Mouse (Mus musculus): ENCODE results near the gene Dnajb12. TPM values are rescaled to one million over a fixed set of nuclear protein-coding genes. Genes with fewer than 3 reads are reported as not detected.

Gene Dnajb12
- polyA plus RNA-seq (2015; fragmentation: Nextera tagmentation; extraction: Ambion mirVana) = 17.4 and 19.0 TPM in 2 replicates

- H3K9me3 ChIP-seq (ENCODE audit: control insufficient read depth, low read length) = no peaks in the 10 kb centered on the region
- peak within 1 kb of the TSS; percentile 80 for H3K4me2 ChIP-seq (replicated peaks; ENCODE audit: low read depth)
- H3K27ac ChIP-seq (replicated peaks) = peak within 1 kb of the TSS; percentile 100
- TF ChIP-seq CTCF (IDR thresholded peaks at IDR 0.05; ENCODE audit: low read depth) (no peak), EP300 (optimal IDR thresholded peaks at IDR 0.05) (no peak)
- WGBS = under 1% methylated on average over 63 of the region's 80 CpGs
- no peaks in the 10 kb centered on the region for H3K36me3 ChIP-seq (ENCODE audit: control insufficient read depth, insufficient read depth, low read length)
- H3K4me1 ChIP-seq (replicated peaks; ENCODE audit: control insufficient read depth, insufficient read depth) = peaks cover 3% of the 10 kb centered on the region; the same call in 1 of the 2 replicates
- DNase-seq (ENCODE audit: low spot score) = peak; percentile 94
- peak within 1 kb of the TSS; percentile 97 for H3K9ac ChIP-seq (ENCODE audit: low read length)
- H3K27me3 ChIP-seq (ENCODE audit: control insufficient read depth, insufficient read depth, low read length) = no peaks in the 10 kb centered on the region
- ATAC-seq (ENCODE audit: low FRiP score, low TSS enrichment) = peak; percentile 92
- H3K4me3 ChIP-seq (ENCODE audit: low read depth, low read length) = peak within 1 kb of the TSS; percentile 96
These were observed at the start of gene Dnajb12 for GRCm38 (mm10) chr10:59879255-59880028. TSS of gene Dnajb12 (plus strand) at chr10:59879556.

- H3K4me3 ChIP-seq (ENCODE audit: low read depth, low read length) = no peak overlapping the region
- TF ChIP-seq EP300 (optimal IDR thresholded peaks at IDR 0.05) = no peak
- peak; percentile 37 for TF ChIP-seq CTCF (IDR thresholded peaks at IDR 0.05; ENCODE audit: low read depth)
- H3K4me1 ChIP-seq (replicated peaks; ENCODE audit: control insufficient read depth, insufficient read depth) = no peaks in the 10 kb centered on the region
- ATAC-seq (ENCODE audit: low FRiP score, low TSS enrichment) (no peak), DNase-seq (ENCODE audit: low spot score) (no peak)
- WGBS = 98% methylated on average over 6 of the region's 6 CpGs
- H3K9ac ChIP-seq (ENCODE audit: low read length) = no peak overlapping the region
- H3K4me2 ChIP-seq (replicated peaks; ENCODE audit: low read depth) = no peak overlapping the region
- H3K27me3 ChIP-seq (ENCODE audit: control insufficient read depth, insufficient read depth, low read length) = no peaks in the 10 kb centered on the region
- H3K9me3 ChIP-seq (ENCODE audit: control insufficient read depth, low read length) = no peaks in the 10 kb centered on the region
- H3K27ac ChIP-seq (replicated peaks) = no peak overlapping the region
- peaks cover 3% of the 10 kb centered on the region; the same call in 1 of the 2 replicates for H3K36me3 ChIP-seq (ENCODE audit: control insufficient read depth, insufficient read depth, low read length)
These were observed 49.5 kb upstream of the Dnajb12 start for GRCm38 (mm10) chr10:59829886-59830285.

- H3K4me2 ChIP-seq (replicated peaks; ENCODE audit: low read depth) = no peak overlapping the region
- H3K36me3 ChIP-seq (ENCODE audit: control insufficient read depth, insufficient read depth, low read length) = peaks cover 3% of the 10 kb centered on the region; the same call in 1 of the 2 replicates
- no peak for TF ChIP-seq EP300 (optimal IDR thresholded peaks at IDR 0.05)
- TF ChIP-seq CTCF (IDR thresholded peaks at IDR 0.05; ENCODE audit: low read depth) = no peak
- DNase-seq (ENCODE audit: low spot score) (no peak), ATAC-seq (ENCODE audit: low FRiP score, low TSS enrichment) (no peak)
- H3K27me3 ChIP-seq (ENCODE audit: control insufficient read depth, insufficient read depth, low read length) = no peaks in the 10 kb centered on the region
- H3K9ac ChIP-seq (ENCODE audit: low read length) = no peak overlapping the region
- H3K4me3 ChIP-seq (ENCODE audit: low read depth, low read length) = no peak overlapping the region
- 69% methylated on average over 7 of the region's 7 CpGs for WGBS
- no peaks in the 10 kb centered on the region for H3K9me3 ChIP-seq (ENCODE audit: control insufficient read depth, low read length)
- H3K4me1 ChIP-seq (replicated peaks; ENCODE audit: control insufficient read depth, insufficient read depth) = no peaks in the 10 kb centered on the region
- H3K27ac ChIP-seq (replicated peaks) = no peak overlapping the region
These were observed 47.4 kb upstream of the Dnajb12 start for GRCm38 (mm10) chr10:59831950-59832349.

GRCm38 (mm10) chr10:59835301-59836155 lies 43.8 kb upstream of the Dnajb12 start:
- Histone ChIP-seq H3K27me3 (ENCODE audit: control insufficient read depth, insufficient read depth, low read length) (no peaks in the 10 kb centered on the region), H3K27ac (replicated peaks) (no peak overlapping the region), H3K9me3 (ENCODE audit: control insufficient read depth, low read length) (no peaks in the 10 kb centered on the region), H3K9ac (ENCODE audit: low read length) (no peak overlapping the region), H3K4me3 (ENCODE audit: low read depth, low read length) (no peak overlapping the region), H3K36me3 (ENCODE audit: control insufficient read depth, insufficient read depth, low read length) (0 out of 2 replicates have a peak, but pooled peaks cover 3% of the 10 kb centered on the region), H3K4me2 (replicated peaks; ENCODE audit: low read depth) (no peak overlapping the region), H3K4me1 (replicated peaks; ENCODE audit: control insufficient read depth, insufficient read depth) (no peaks in the 10 kb centered on the region)
- ATAC-seq (ENCODE audit: low FRiP score, low TSS enrichment) (no peak), DNase-seq (ENCODE audit: low spot score) (no peak)
- TF ChIP-seq CTCF (IDR thresholded peaks at IDR 0.05; ENCODE audit: low read depth) (no peak), EP300 (optimal IDR thresholded peaks at IDR 0.05) (no peak)
- WGBS = 76% methylated on average over 14 of the region's 14 CpGs

GRCm38 (mm10) chr10:59837490-59837889 lies 41.9 kb upstream of the Dnajb12 start:
- ATAC-seq (ENCODE audit: low FRiP score, low TSS enrichment) = peak; percentile 88
- H3K4me2 ChIP-seq (replicated peaks; ENCODE audit: low read depth) = no peak overlapping the region
- H3K27ac ChIP-seq (replicated peaks) = peak overlapping the region; percentile 49
- DNase-seq (ENCODE audit: low spot score) = peak; percentile 67
- no peak overlapping the region for H3K4me3 ChIP-seq (ENCODE audit: low read depth, low read length)
- H3K27me3 ChIP-seq (ENCODE audit: control insufficient read depth, insufficient read depth, low read length) = no peaks in the 10 kb centered on the region
- H3K9me3 ChIP-seq (ENCODE audit: control insufficient read depth, low read length) = no peaks in the 10 kb centered on the region
- no peak overlapping the region for H3K9ac ChIP-seq (ENCODE audit: low read length)
- 0 out of 2 replicates have a peak, but pooled peaks cover 3% of the 10 kb centered on the region for H3K36me3 ChIP-seq (ENCODE audit: control insufficient read depth, insufficient read depth, low read length)
- no peaks in the 10 kb centered on the region for H3K4me1 ChIP-seq (replicated peaks; ENCODE audit: control insufficient read depth, insufficient read depth)
- no peak for TF ChIP-seq EP300 (optimal IDR thresholded peaks at IDR 0.05)
- no peak for TF ChIP-seq CTCF (IDR thresholded peaks at IDR 0.05; ENCODE audit: low read depth)
- 73% methylated on average over 5 of the region's 5 CpGs for WGBS

All from stomach, postnatal 0 days (tissue).